Mouse (Mus musculus) liver, embryonic 12.5 days (tissue): Measurements from ENCODE around the gene E130218I03Rik. TPM values are rescaled to one million over a fixed set of nuclear protein-coding genes. Genes with fewer than 3 reads are reported as not detected.

ENCODE experiments used
- ATAC-seq: fragments of 200-750 bp; cut with Nextera tagmentation; 2 replicates; pipeline ENCODE4 v1.8.0; 2017; ENCODE audit warnings: moderate number of reproducible peaks, mild to moderate bottlenecking, moderate library complexity
- H3K27ac ChIP-seq: fragments of 300-500 bp; sonication (generic); 2 replicates; pipeline ENCODE4 v1.5.1; 2016; ENCODE audit warnings: mild to moderate bottlenecking
- H3K27me3 ChIP-seq: fragments of 300-500 bp; sonication (generic); replicated peaks from 2 replicates; pipeline ENCODE4 v1.6.1; 2016; ENCODE audit warnings: mild to moderate bottlenecking, moderate library complexity
- H3K36me3 ChIP-seq: fragments of 300-500 bp; sonication (generic); 2 replicates; pipeline ENCODE4 v1.6.1; 2016; ENCODE audit warnings: mild to moderate bottlenecking, moderate library complexity
- H3K4me1 ChIP-seq: fragments of 300-500 bp; sonication (generic); 2 replicates; pipeline ENCODE4 v1.6.1; 2016
- H3K4me2 ChIP-seq: fragments of 300-500 bp; sonication (generic); 2 replicates; pipeline ENCODE4 v1.6.1; 2016; ENCODE audit warnings: mild to moderate bottlenecking, moderate library complexity
- H3K4me3 ChIP-seq: fragments of 300-500 bp; sonication (generic); 2 replicates; pipeline ENCODE4 v1.5.1; 2016; ENCODE audit warnings: mild to moderate bottlenecking, moderate library complexity
- H3K9ac ChIP-seq: fragments of 300-500 bp; sonication (generic); 2 replicates; pipeline ENCODE4 v1.6.1; 2016; ENCODE audit warnings: mild to moderate bottlenecking, moderate library complexity
- H3K9me3 ChIP-seq: fragments of 300-500 bp; sonication (generic); replicated peaks from 2 replicates; pipeline ENCODE4 v1.6.1; 2016; ENCODE audit warnings: mild to moderate bottlenecking, moderate library complexity
- WGBS: fragments of 180-500 bp; shearing (Covaris S2); methylation state at CpG from one replicate; pipeline ENCODE4 v1.1.7; 2016; ENCODE audit not compliant: insufficient replicate concordance; 5-methylcytosine and 5-hydroxymethylcytosine counted together
- polyA plus RNA-seq: library from polyadenylated mRNA; unstranded; fragments of >200 nt; fragmentation: Nextera tagmentation; extraction: Ambion mirVana; gene quantifications from 2 replicates; pipeline ENCODE4 v1.2.1, GENCODE M21; 2016

The E130218I03Rik gene
- polyA plus RNA-seq, 1 experiment from 2014 or later = 0.30 TPM

- H3K27ac ChIP-seq = peak overlapping the region; percentile 91
- peaks cover 25% of the 10 kb centered on the region for H3K36me3 ChIP-seq
- ATAC-seq = peak; percentile 56
- H3K4me3 ChIP-seq = peak overlapping the region; percentile 49
- 11% methylated on average over 12 of the region's 13 CpGs for WGBS
- H3K4me2 ChIP-seq = peak overlapping the region; percentile 73
- no peaks in the 10 kb centered on the region for H3K9me3 ChIP-seq
- H3K9ac ChIP-seq = peak overlapping the region; percentile 68
- H3K27me3 ChIP-seq = no peaks in the 10 kb centered on the region
- H3K4me1 ChIP-seq = peaks cover 30% of the 10 kb centered on the region
Measured at GRCm38 (mm10) chr4:134272731-134273416, 29.4 kb downstream of the E130218I03Rik start.

- H3K4me2 ChIP-seq = peak overlapping the region; percentile 73
- peaks cover 33% of the 10 kb centered on the region for H3K36me3 ChIP-seq
- H3K27ac ChIP-seq = peak overlapping the region; percentile 91
- H3K4me3 ChIP-seq = peak overlapping the region; percentile 49
- 2% methylated on average over 14 of the region's 14 CpGs for WGBS
- H3K27me3 ChIP-seq = no peaks in the 10 kb centered on the region
- H3K9ac ChIP-seq = peak overlapping the region; percentile 68
- peak; percentile 94 for ATAC-seq
- peaks cover 30% of the 10 kb centered on the region for H3K4me1 ChIP-seq
- no peaks in the 10 kb centered on the region for H3K9me3 ChIP-seq
Measured at GRCm38 (mm10) chr4:134273417-134274345, 30.2 kb downstream of the E130218I03Rik start.

- Histone ChIP-seq H3K4me1 (peaks cover 46% of the 10 kb centered on the region), H3K27me3 (no peaks in the 10 kb centered on the region), H3K9ac (peak overlapping the region; percentile 97), H3K4me3 (peak overlapping the region; percentile 93), H3K27ac (peak overlapping the region; percentile 99), H3K4me2 (peak overlapping the region; percentile 82), H3K9me3 (no peaks in the 10 kb centered on the region), H3K36me3 (peaks cover 49% of the 10 kb centered on the region)
- WGBS = 18% methylated on average over 2 of the region's 2 CpGs
- ATAC-seq = peak; percentile 50
Measured at GRCm38 (mm10) chr4:134284942-134285341, 41.5 kb downstream of the E130218I03Rik start.

- Histone ChIP-seq H3K27me3 (no peaks in the 10 kb centered on the region), H3K9ac (peak overlapping the region; percentile 97), H3K36me3 (peaks cover 33% of the 10 kb centered on the region), H3K27ac (peak overlapping the region; percentile 99), H3K4me1 (peaks cover 49% of the 10 kb centered on the region), H3K4me2 (peak overlapping the region; percentile 82), H3K9me3 (no peaks in the 10 kb centered on the region), H3K4me3 (peak overlapping the region; percentile 93)
- 2% methylated on average over 59 of the region's 59 CpGs for WGBS
- peak; percentile 29 for ATAC-seq
Measured at GRCm38 (mm10) chr4:134286226-134287167, 43.0 kb downstream of the E130218I03Rik start.

- peak overlapping the region; percentile 82 for H3K4me2 ChIP-seq
- no peaks in the 10 kb centered on the region for H3K27me3 ChIP-seq
- 1% methylated on average over 58 of the region's 59 CpGs for WGBS
- no peaks in the 10 kb centered on the region for H3K9me3 ChIP-seq
- H3K4me3 ChIP-seq = peak overlapping the region; percentile 93
- ATAC-seq = peak; percentile 88
- H3K36me3 ChIP-seq = peaks cover 26% of the 10 kb centered on the region
- H3K9ac ChIP-seq = peak overlapping the region; percentile 97
- H3K27ac ChIP-seq = peak overlapping the region; percentile 99
- peaks cover 49% of the 10 kb centered on the region for H3K4me1 ChIP-seq
Measured at GRCm38 (mm10) chr4:134287168-134287564, 43.7 kb downstream of the E130218I03Rik start.

GRCm38 (mm10) chr4:134287575-134288025 lies 44.1 kb downstream of the E130218I03Rik start, which contains the start of gene Pdik1l:
TSS of gene Pdik1l (minus strand) at chr4:134287895.
- Histone ChIP-seq H3K27ac (peak within 1 kb of the TSS; percentile 99), H3K9ac (peak within 1 kb of the TSS; percentile 97), H3K36me3 (peaks cover 22% of the 10 kb centered on the region), H3K9me3 (no peaks in the 10 kb centered on the region), H3K4me2 (peak within 1 kb of the TSS; percentile 82), H3K4me3 (peak within 1 kb of the TSS; percentile 93), H3K27me3 (peaks cover 4% of the 10 kb centered on the region), H3K4me1 (peaks cover 49% of the 10 kb centered on the region)
- ATAC-seq = peak; percentile 70
- under 1% methylated on average over 43 of the region's 43 CpGs for WGBS

GRCm38 (mm10) chr4:134288397-134289256 lies 45.2 kb downstream of the E130218I03Rik start:
- WGBS = 34% methylated on average over 11 of the region's 11 CpGs
- ATAC-seq = no peak
- peak overlapping the region; percentile 99 for H3K27ac ChIP-seq

GRCm38 (mm10) chr4:134292067-134292466 lies 48.6 kb downstream of the E130218I03Rik start:
- Histone ChIP-seq H3K27ac (no peak overlapping the region), H3K4me1 (peaks cover 21% of the 10 kb centered on the region), H3K9ac (no peak overlapping the region), H3K9me3 (0 out of 2 replicates have a peak, but pooled peaks cover 4% of the 10 kb centered on the region), H3K4me3 (no peak overlapping the region), H3K36me3 (no peaks in the 10 kb centered on the region), H3K27me3 (peaks cover 21% of the 10 kb centered on the region), H3K4me2 (no peak overlapping the region)
- ATAC-seq = no peak
- 27% methylated on average over 7 of the region's 7 CpGs for WGBS

More at GRCm38 (mm10) chr4:134288397-134289256, 45.2 kb downstream of the E130218I03Rik start:
- Histone ChIP-seq H3K4me2 (peak overlapping the region; percentile 82), H3K4me3 (peak overlapping the region; percentile 93), H3K36me3 (peaks cover 12% of the 10 kb centered on the region), H3K4me1 (peaks cover 47% of the 10 kb centered on the region), H3K9me3 (no peaks in the 10 kb centered on the region), H3K27me3 (peaks cover 14% of the 10 kb centered on the region), H3K9ac (peak overlapping the region; percentile 97)

GRCm38 (mm10) chr4:134293061-134293691 lies 49.7 kb downstream of the E130218I03Rik start:
- no peaks in the 10 kb centered on the region for H3K36me3 ChIP-seq
- H3K9ac ChIP-seq = no peak overlapping the region
- peaks cover 29% of the 10 kb centered on the region for H3K27me3 ChIP-seq
- WGBS = 59% methylated on average over 18 of the region's 18 CpGs
- no peak overlapping the region for H3K27ac ChIP-seq
- no peak overlapping the region for H3K4me2 ChIP-seq
- H3K4me3 ChIP-seq = no peak overlapping the region
- peaks cover 16% of the 10 kb centered on the region for H3K4me1 ChIP-seq
- H3K9me3 ChIP-seq = 0 out of 2 replicates have a peak, but pooled peaks cover 4% of the 10 kb centered on the region
- no peak for ATAC-seq

GRCm38 (mm10) chr4:134293692-134294163 lies 50.3 kb downstream of the E130218I03Rik start:
- H3K4me1 ChIP-seq = peaks cover 11% of the 10 kb centered on the region
- WGBS = 38% methylated on average over 9 of the region's 9 CpGs
- no peaks in the 10 kb centered on the region for H3K36me3 ChIP-seq
- H3K27ac ChIP-seq = no peak overlapping the region
- H3K27me3 ChIP-seq = peaks cover 31% of the 10 kb centered on the region
- no peak overlapping the region for H3K4me3 ChIP-seq
- no peak overlapping the region for H3K9ac ChIP-seq
- H3K4me2 ChIP-seq = no peak overlapping the region
- ATAC-seq = no peak
- H3K9me3 ChIP-seq = 0 out of 2 replicates have a peak, but pooled peaks cover 4% of the 10 kb centered on the region
